17 mouse cellular contexts compared by ENCODE assay signal in the genomic region with DNA sequence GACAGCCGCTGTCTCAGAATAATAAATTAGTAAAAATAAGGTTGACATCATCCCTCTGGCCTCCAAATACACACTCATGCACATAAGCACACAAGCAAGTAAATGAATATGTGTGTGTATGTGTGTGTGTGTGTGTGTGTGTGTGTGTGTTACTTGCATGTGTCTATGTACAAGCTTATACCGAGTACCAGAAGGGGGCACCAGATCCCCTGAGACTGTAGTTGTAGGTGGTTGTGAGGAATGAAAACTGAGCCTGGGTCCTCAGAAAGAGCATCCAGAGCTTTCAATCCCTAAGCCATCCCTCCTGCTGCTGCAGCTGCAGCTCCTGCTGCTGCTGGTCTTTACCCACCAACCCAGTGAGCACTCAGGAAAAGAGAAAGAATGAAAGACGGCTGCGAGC.
DNase-seq lines count a peak whose midpoint lies in the region; ATAC-seq and TF ChIP-seq lines count a peak whose summit lies in the region.
"Had no signal": no experiment of that assay in that cellular context is flagged by ENCODE, and none has a peak within 500 bp of the region (broad histone marks: within the 10 kb centered on the region; RNA-seq: fewer than 3 reads in every experiment).

No protein-coding gene starts in this region.

- no peak for DNase-seq in hindbrain, embryonic 11.5 days (ENCODE audit: low spot score)
- DNase-seq in midbrain, postnatal 0 days (ENCODE audit: low spot score): no peak
- DNase-seq in midbrain, embryonic 14.5 days: no peak
- peak; percentile 69 for DNase-seq in ZHBTc4 (ENCODE audit: low read depth, low spot score)
- DNase-seq in adrenal gland, postnatal 14 days: no peak
- DNase-seq: adrenal gland, adult 8-10 months; cerebellum, adult 9-10 months; gastrocnemius, postnatal 14 days; kidney, adult 2 months; kidney, postnatal 14 days; right cerebral cortex, postnatal 14 days had no signal

- no peak overlapping the region for H3K9ac ChIP-seq in hindbrain, embryonic 16.5 days (ENCODE audit: low read depth, low read length)
- no peak overlapping the region for H3K9ac ChIP-seq in hindbrain, embryonic 11.5 days (ENCODE audit: low read depth, low read length)
- no peak overlapping the region for H3K9ac ChIP-seq in midbrain, postnatal 0 days (replicated peaks; ENCODE audit: low read length, poor library complexity, severe bottlenecking)
- H3K9ac ChIP-seq in midbrain, embryonic 14.5 days (replicated peaks; ENCODE audit: low read length): no peak overlapping the region
- H3K9ac ChIP-seq: limb, embryonic 15.5 days; stomach, embryonic 15.5 days had no signal

- no peaks in the 10 kb centered on the region for H3K27me3 ChIP-seq in hindbrain, embryonic 16.5 days (replicated peaks; ENCODE audit: control insufficient read depth, insufficient read depth, low read length)
- no peaks in the 10 kb centered on the region for H3K27me3 ChIP-seq in hindbrain, embryonic 11.5 days (ENCODE audit: control insufficient read depth, insufficient read depth, low read length)
- no peaks in the 10 kb centered on the region for H3K27me3 ChIP-seq in midbrain, postnatal 0 days (ENCODE audit: insufficient read depth, low read length)
- H3K27me3 ChIP-seq in midbrain, embryonic 14.5 days (ENCODE audit: control insufficient read depth, insufficient read depth, low read length): no peaks in the 10 kb centered on the region
- no peaks in the 10 kb centered on the region for H3K27me3 ChIP-seq in E14TG2a.4 (ENCODE audit: insufficient read depth, low read length)
- H3K27me3 ChIP-seq: limb, embryonic 15.5 days; stomach, embryonic 15.5 days had no signal

- peak overlapping the region; percentile 21 for H3K4me2 ChIP-seq in hindbrain, embryonic 16.5 days (ENCODE audit: low read length)
- H3K4me2 ChIP-seq in hindbrain, embryonic 11.5 days (replicated peaks; ENCODE audit: low read depth, low read length): no peak overlapping the region
- H3K4me2 ChIP-seq in midbrain, postnatal 0 days (ENCODE audit: low read depth, low read length, poor library complexity, severe bottlenecking): 0 out of 2 replicates have a peak overlapping the region, but pooled peaks have one; percentile 9
- no peak overlapping the region for H3K4me2 ChIP-seq in midbrain, embryonic 14.5 days (ENCODE audit: low read length)
- H3K4me2 ChIP-seq: limb, embryonic 15.5 days; stomach, embryonic 15.5 days had no signal

- no peak overlapping the region for H3K4me3 ChIP-seq in hindbrain, embryonic 16.5 days (ENCODE audit: low read length)
- H3K4me3 ChIP-seq in hindbrain, embryonic 11.5 days (ENCODE audit: low read depth, low read length): no peak overlapping the region
- no peak overlapping the region for H3K4me3 ChIP-seq in midbrain, postnatal 0 days (ENCODE audit: low read depth, low read length)
- H3K4me3 ChIP-seq in midbrain, embryonic 14.5 days (replicated peaks; ENCODE audit: low read depth, low read length): no peak overlapping the region
- no peak overlapping the region for H3K4me3 ChIP-seq in E14TG2a.4 (replicated peaks; ENCODE audit: low read length)
- H3K4me3 ChIP-seq: embryonic facial prominence, embryonic 10.5 days; limb, embryonic 15.5 days; megakaryocyte, embryonic 14.5 days; stomach, embryonic 15.5 days had no signal

- no peak for ATAC-seq in hindbrain, embryonic 16.5 days
- ATAC-seq in hindbrain, embryonic 11.5 days (ENCODE audit: low FRiP score): no peak
- no peak for ATAC-seq in midbrain, postnatal 0 days (ENCODE audit: low FRiP score)
- ATAC-seq in midbrain, embryonic 14.5 days (ENCODE audit: low FRiP score, low TSS enrichment): no peak

- TF ChIP-seq CTCF in midbrain, postnatal 0 days (IDR thresholded peaks at IDR 0.05): peak; percentile 48
- peak; percentile 41 for TF ChIP-seq CTCF in E14TG2a.4 (conservative IDR thresholded peaks at IDR 0.05; ENCODE audit: low read length)

- H3K36me3 ChIP-seq in hindbrain, embryonic 16.5 days (ENCODE audit: control insufficient read depth, insufficient read depth, low read length): no peaks in the 10 kb centered on the region
- H3K36me3 ChIP-seq in hindbrain, embryonic 11.5 days (ENCODE audit: control insufficient read depth, insufficient read depth, low read length): no peaks in the 10 kb centered on the region
- no peaks in the 10 kb centered on the region for H3K36me3 ChIP-seq in midbrain, postnatal 0 days (ENCODE audit: insufficient read depth, low read length)
- no peaks in the 10 kb centered on the region for H3K36me3 ChIP-seq in midbrain, embryonic 14.5 days (ENCODE audit: control insufficient read depth, insufficient read depth, low read length)
- H3K36me3 ChIP-seq in E14TG2a.4 (ENCODE audit: insufficient read depth, low read length): no peaks in the 10 kb centered on the region
- H3K36me3 ChIP-seq: embryonic facial prominence, embryonic 10.5 days; limb, embryonic 15.5 days; stomach, embryonic 15.5 days had no signal

- H3K27ac ChIP-seq in hindbrain, embryonic 16.5 days (ENCODE audit: low read depth, low read length): peak overlapping the region; percentile 67; the same call in 1 of the 2 replicates
- no peak overlapping the region for H3K27ac ChIP-seq in hindbrain, embryonic 11.5 days (ENCODE audit: low read depth, low read length)
- H3K27ac ChIP-seq in midbrain, postnatal 0 days (ENCODE audit: low read depth, low read length): peak overlapping the region; percentile 65
- H3K27ac ChIP-seq in midbrain, embryonic 14.5 days (replicated peaks; ENCODE audit: low read depth, low read length): no peak overlapping the region
- H3K27ac ChIP-seq: embryonic facial prominence, embryonic 10.5 days; limb, embryonic 15.5 days; stomach, embryonic 15.5 days had no signal

- WGBS in hindbrain, embryonic 16.5 days: 78% methylated on average over 4 of the region's 4 CpGs
- WGBS in hindbrain, embryonic 11.5 days: 97% methylated on average over 4 of the region's 4 CpGs
- 76% methylated on average over 4 of the region's 4 CpGs for WGBS in midbrain, postnatal 0 days
- 93% methylated on average over 4 of the region's 4 CpGs for WGBS in midbrain, embryonic 14.5 days

- peaks cover 8% of the 10 kb centered on the region for H3K4me1 ChIP-seq in hindbrain, embryonic 16.5 days (ENCODE audit: control insufficient read depth, insufficient read depth, low read depth, low read length)
- H3K4me1 ChIP-seq in hindbrain, embryonic 11.5 days (replicated peaks; ENCODE audit: control insufficient read depth, insufficient read depth, low read length): no peaks in the 10 kb centered on the region
- H3K4me1 ChIP-seq in midbrain, postnatal 0 days (ENCODE audit: insufficient read depth, low read length): peaks cover 6% of the 10 kb centered on the region; the same call in 1 of the 2 replicates
- H3K4me1 ChIP-seq in midbrain, embryonic 14.5 days (ENCODE audit: control insufficient read depth, insufficient read depth, low read length): 0 out of 2 replicates have a peak, but pooled peaks cover 7% of the 10 kb centered on the region
- peaks cover 54% of the 10 kb centered on the region for H3K4me1 ChIP-seq in E14TG2a.4 (replicated peaks; ENCODE audit: low read depth, low read length)
- H3K4me1 ChIP-seq: limb, embryonic 15.5 days; megakaryocyte, embryonic 14.5 days; stomach, embryonic 15.5 days had no signal

- H3K9me3 ChIP-seq in hindbrain, embryonic 16.5 days (ENCODE audit: control insufficient read depth, low read length): no peaks in the 10 kb centered on the region
- H3K9me3 ChIP-seq in hindbrain, embryonic 11.5 days (ENCODE audit: control insufficient read depth, low read length): no peaks in the 10 kb centered on the region
- no peaks in the 10 kb centered on the region for H3K9me3 ChIP-seq in midbrain, postnatal 0 days (ENCODE audit: low read length)
- H3K9me3 ChIP-seq in midbrain, embryonic 14.5 days (ENCODE audit: control insufficient read depth, low read length): no peaks in the 10 kb centered on the region
- no peaks in the 10 kb centered on the region for H3K9me3 ChIP-seq in E14TG2a.4 (ENCODE audit: low read length)
- H3K9me3 ChIP-seq: embryonic facial prominence, embryonic 10.5 days; limb, embryonic 15.5 days; stomach, embryonic 15.5 days had no signal

Comparison
In these comparisons a context has a peak if more than half of its experiments do, and no peak if none do; other contexts are left out.
1. H3K27ac ChIP-seq: peak in hindbrain, embryonic 16.5 days (single experiment) and midbrain, postnatal 0 days (single experiment); none in hindbrain, embryonic 11.5 days (single experiment) and midbrain, embryonic 14.5 days (single experiment).
2. H3K4me2 ChIP-seq: peak in hindbrain, embryonic 16.5 days (single experiment) and midbrain, postnatal 0 days (single experiment); none in hindbrain, embryonic 11.5 days (single experiment) and midbrain, embryonic 14.5 days (single experiment).